Mouse (Mus musculus): Measurements from ENCODE around the gene Ncoa1. TPM values are rescaled to one million over a fixed set of nuclear protein-coding genes. Genes with fewer than 3 reads are reported as not detected.
"Not testable (repeated sequence)": the region's sequence is repeated elsewhere in the genome, so short reads cannot be mapped to it uniquely, and the experiment has no call there.

Gene Ncoa1
- polyA plus RNA-seq, 1 experiment: 14.3 TPM

DNA sequence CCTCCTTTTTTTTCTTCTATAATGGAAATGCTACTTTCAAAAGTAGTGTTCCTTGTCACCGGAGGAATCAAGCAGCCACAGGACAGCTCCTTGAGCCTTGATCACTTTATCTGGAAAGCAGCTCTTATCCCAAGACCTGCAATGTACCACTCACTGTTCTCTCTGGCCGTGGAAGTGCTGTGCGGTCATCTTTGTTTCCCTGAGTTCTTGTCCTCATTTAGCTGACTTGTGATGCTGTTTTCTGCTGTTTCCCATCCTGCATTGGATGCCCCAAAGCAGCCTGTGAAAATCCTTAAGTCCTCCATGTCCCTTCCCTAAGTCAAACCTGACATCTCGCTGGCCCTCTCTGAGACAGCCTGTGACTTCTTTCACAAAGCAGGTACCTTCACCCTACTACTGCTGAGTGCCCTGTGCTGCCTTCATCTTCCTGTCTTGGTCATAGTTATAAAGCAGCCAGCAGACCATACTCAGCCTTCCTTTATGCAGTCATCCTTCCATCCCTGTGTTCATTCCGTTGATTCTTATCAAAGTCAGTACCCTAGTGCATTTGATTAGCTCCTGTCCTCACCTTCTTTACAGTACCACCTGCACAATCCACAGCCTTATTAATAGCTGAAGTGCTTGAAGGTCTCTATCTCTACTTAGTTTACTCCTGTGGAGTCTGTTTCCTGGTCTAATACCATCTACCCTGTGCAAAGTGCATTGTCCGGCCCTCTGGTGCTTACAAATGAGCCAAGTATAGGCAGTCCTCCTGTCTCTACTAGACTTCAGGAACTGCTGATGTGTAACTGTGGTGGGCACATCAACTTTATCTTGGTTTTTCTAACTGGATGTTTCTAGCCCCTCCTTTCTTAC lies 1.2 kb upstream of the Ncoa1 start:
- 90% methylated on average over 6 of the region's 6 CpGs for WGBS

DNA sequence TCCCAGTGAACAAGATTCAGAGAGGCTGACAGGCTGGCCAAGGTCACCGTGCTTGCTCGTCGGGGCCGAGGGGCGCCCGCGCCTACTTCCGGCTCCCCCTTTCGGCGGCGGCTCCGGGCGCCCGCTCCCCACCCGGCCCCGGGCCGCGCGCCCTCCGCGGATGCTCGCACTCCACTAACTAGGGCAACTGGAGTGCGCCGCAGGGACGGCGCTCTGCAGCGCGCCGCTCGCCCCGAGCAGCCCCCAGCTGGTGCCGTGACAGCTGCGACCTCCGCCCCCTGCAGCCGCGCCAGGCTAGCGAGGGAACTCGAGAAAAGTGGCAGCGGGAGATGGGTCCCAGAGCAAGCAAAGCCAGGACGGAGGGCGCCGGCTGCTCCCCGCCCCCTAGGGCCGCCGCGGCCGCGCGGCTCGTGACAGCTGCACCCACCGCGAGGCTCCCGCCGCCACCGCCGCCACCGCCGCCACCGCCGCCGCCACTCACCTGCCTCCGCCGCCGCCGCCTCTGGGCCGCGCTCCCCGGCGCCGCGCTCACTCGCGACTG lies 621 bp downstream of the Ncoa1 start:
- WGBS: under 1% methylated on average over 41 of the region's 73 CpGs
- DNase-seq (ENCODE audit: low read depth, low spot score): no peak

More for the DNA sequence above, 1.2 kb upstream of the Ncoa1 start:
- no peak for DNase-seq (ENCODE audit: low read depth, low spot score)

DNA sequence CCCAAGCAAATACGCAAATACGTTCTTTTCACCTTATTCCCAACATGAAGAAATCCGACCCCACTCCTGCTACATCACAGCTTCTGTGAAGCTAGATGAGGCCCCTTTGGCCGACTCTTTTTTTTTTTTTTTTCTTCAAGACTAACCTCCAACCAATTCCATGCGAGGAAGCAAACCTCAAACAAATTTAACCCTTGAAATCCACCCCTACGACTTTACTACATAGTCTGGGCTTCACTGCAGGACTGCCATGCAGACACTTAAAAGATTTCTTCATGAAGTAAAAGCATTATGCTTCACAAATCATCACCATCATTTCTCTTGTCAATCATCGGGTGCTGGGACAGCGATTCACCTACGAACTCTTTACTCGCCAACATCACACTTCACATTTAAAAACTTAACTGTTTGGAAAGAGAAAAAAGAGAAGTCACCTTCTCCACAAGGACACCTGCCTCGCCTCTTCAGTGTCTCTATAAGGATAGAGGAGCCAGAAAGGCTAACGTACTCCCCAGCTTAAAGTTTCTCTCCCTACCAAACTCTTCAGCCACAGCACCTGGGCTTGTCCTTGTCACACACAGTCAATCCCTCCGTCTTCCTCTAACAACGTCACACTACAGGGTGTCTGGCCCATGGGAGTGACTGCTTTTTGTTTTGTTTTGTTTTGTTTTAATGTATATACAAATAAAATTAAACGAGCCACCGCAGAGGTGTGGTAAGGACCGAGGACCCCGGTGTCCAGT lies 1.6 kb downstream of the Ncoa1 start:
- DNase-seq (ENCODE audit: low read depth, low spot score): no peak
- 16% methylated on average over 18 of the region's 18 CpGs for WGBS

DNA sequence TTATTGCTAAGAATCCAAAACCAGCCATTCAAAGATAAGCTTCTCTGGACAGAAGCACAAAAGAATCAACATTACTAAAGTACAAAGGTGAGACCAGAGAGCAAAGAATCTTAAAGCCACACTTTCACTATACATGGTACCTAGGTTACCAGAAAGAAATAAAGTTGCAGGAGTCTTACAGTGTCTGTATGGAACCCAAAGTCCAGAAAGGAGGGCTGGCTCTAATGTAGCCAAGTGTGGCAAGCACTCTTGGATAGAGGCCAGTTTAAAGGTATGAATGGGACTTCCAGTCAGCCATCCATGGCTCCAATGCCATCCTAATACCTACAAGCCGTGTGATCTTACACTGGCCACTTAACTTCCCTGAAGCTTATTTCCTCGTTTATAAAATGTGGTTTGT lies 7.9 kb downstream of the Ncoa1 start:
- WGBS: 14% methylated on average over 2 of the region's 2 CpGs
- DNase-seq (ENCODE audit: low read depth, low spot score): no peak

DNA sequence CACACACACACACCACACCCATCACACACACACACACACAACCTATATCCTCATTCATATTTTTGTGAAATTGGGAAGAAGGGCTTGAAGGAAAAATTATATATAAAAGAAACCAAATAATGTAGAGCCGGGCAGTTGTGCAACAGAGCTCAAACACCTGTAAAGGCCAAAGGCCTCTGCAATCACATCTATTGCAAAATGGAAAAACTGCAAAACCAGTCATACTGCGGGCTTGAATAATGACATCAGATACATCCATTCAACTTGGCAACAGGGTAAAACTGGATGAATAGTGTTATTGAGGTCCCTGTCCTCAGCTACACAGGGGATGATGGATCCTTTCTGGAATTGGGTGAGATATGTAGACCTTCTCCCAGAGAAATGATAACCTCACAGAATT lies 13.3 kb downstream of the Ncoa1 start:
- 49% methylated on average over 2 of the region's 2 CpGs for WGBS
- no peak for DNase-seq (ENCODE audit: low read depth, low spot score)

DNA sequence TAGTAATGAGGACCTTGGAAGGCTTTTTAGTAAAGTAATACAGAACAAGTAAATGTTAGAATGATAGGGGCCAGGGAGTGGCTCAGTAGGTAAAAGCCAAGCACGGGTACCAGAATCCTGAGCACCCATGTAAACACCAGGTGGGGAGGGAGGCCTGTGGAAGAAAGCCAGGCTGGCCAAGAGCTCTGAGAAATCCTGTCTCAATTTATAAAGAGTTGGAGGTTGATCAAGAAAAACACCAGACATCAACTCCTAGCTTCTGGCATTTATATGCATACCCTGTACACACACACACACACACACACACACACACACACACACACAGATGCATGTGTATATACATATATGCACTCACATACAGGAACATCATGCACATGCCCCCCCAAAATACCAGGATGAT lies 14.6 kb downstream of the Ncoa1 start:
- WGBS: 16% methylated on average over 1 of the region's 1 CpGs
- DNase-seq (ENCODE audit: low read depth, low spot score): no peak

DNA sequence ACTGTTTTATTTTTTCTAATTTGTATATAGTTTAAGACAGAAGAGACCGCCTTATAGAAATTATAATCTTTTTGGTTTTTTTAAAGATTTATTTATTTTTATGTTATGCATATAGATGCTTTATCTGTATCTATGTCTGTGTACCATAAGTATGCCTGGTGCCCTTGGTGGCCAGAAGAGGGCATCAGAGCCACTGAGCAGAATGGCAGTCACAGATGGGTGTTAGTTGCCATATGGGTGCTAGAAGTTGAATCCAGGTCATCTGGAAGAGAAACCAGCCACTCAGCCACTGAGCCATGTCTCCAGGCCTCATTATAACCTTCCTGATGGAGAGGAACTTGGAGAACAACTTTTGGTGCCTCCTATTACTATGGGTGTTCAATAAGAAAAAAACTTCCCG lies 16.0 kb downstream of the Ncoa1 start:
- no peak for DNase-seq (ENCODE audit: low read depth, low spot score)
- 98% methylated on average over 2 of the region's 2 CpGs for WGBS

DNA sequence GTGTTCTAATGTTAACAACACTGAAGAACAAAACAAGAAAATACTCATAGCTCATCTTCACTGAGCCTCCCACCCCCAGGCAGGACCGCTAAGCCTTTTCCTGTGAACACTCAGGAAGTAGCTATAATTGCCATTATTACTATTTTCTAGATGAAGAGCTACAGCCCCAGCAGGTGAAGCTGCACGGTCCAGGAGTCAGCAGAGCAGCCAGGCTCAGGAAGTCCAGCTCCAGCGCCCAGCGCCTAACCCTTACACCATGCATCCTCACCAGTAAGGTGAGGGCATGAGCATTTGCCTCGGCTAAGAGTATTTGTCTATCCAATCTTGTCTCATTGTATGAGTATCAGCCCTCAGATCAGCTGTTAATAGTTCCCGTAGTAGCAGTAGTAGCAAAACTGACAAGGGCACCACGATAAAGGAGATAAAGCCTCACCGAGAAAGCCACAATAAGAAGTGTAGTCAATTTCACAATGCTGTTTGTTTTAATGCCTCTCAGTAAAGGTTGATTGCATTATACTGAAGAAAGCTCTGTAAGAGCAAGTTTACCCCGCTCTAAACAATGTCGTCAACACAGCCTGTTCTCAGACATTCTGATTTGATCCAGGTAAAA lies 21.9 kb downstream of the Ncoa1 start:
- WGBS: 51% methylated on average over 10 of the region's 10 CpGs

DNA sequence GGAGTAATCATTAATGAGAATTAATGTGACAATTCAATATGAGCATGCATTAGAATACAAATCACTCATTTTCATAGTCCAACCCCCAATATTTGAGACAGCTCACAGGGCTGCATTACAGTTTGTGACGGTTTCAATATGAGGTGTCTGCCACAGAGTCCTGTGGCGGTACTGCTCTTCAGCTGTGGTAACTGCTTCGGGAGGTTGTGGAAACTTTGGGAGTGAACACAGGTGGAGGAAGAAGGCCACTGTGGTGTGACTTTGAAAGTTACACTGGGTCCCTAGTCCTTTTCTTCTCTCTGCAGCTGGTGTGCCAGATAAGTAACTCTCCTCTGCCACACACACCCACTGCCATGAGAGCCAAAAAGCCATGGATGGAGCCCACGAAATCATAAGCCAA lies 22.7 kb downstream of the Ncoa1 start:
- WGBS: 78% methylated on average over 4 of the region's 4 CpGs

More for the DNA sequence above, 21.9 kb downstream of the Ncoa1 start:
- no peak for DNase-seq (ENCODE audit: low read depth, low spot score)

DNA sequence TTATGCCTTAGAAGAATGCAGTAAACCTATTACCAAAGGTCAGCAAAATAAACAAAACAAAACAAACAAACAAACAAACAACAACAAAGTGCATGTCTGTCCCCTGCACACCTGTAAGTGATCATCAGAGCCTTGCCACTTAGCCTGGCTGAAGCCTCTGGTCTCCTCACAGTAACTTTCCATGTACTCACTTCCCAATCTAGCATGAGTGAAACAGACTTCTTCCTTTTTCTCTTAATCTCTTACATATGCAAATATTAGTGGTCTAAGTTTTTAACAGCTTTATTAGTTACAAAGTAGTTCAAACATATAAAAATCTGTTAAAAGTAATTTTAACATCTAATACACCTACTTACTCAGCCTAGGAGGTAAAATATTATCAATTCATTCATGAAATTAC lies 24.7 kb downstream of the Ncoa1 start:
- no peak for DNase-seq (ENCODE audit: low read depth, low spot score)

More for the DNA sequence above, 22.7 kb downstream of the Ncoa1 start:
- no peak for DNase-seq (ENCODE audit: low read depth, low spot score)

DNA sequence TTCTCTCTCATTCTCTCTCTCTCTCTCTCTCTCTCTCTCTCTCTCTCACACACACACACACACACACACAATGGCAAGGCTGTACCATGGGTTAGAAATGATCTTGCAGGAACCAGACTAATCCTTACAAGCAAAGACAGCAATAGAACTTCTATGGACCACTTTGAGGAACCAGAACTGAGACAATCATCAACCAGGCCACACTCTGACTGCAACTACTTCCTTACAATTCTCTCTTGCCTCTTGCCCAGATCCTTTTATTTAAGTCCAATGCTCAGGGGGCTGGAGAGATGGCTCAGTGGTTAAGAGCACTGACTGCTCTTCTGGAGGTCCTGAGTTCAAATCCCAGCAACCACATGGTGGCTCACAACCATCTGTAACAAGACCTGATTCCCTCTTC lies 26.5 kb downstream of the Ncoa1 start:
- DNase-seq (ENCODE audit: low read depth, low spot score): not testable (repeated sequence)

DNA sequence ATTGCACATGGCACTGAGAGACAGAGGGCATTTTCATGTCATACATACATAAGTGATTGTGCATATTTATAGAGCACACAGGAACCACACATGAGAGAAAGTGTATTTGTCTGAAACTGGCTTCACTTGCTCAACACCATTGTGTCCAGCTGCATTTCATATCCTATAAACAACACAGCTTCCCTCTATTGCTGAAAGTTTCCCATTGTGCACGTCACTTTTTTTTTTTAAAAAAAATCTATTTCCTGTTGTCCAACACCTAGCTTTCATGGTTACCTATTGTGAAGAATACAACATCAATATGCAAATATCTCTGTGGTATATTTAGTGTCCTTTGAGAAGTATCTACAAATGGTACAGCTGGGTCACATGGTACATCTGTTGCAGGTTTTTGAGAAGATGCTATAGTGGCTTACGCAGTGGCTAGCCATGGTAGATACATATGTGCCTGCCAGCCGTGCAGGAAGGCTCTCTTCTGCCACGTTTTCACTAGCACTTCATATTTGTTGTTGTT lies 28.8 kb downstream of the Ncoa1 start:
- 80% methylated on average over 4 of the region's 4 CpGs for whole genome bisulfite sequencing
- DNase-seq (ENCODE audit: low read depth, low spot score): no peak

DNA sequence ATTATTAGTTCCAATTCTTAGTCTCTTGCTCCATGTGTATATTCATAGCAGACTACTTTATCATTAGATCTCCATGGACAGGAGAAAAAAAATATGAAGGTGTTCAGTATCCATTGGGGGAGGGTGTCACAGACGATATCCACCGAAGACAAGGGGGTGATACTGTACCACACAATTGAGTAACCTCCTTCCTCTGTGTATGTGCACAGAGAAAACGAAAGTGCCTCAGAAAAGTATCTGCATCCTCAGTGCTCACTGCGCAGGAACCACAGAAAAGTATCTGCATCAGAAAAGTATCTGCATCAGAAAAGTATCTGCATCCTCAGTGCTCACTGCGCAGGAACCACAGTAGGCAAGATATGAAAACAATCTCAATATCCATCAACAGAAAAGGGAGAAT lies 32.0 kb downstream of the Ncoa1 start:
- WGBS: 86% methylated on average over 5 of the region's 5 CpGs
- no peak for DNase-seq (ENCODE audit: low read depth, low spot score)

DNA sequence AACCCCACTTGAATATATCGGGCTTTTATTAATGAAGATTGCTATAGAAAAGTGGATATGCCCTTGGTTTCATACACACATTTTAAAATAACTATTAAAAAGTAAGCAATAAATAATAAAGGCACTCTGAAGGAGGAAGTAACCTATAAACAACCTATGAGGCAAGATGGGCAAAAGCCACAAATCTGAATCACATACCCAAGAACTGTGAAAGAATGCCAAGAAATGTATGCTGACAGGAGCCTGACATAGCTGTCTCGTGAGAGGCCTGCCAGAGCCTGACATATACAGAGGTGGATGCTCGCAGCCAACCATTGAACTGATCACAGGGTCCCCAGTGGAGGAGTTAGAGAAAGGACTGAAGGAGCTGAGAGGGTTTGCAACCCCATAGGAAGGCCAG lies 35.5 kb downstream of the Ncoa1 start:
- WGBS: 79% methylated on average over 3 of the region's 3 CpGs
- no peak for DNase-seq (ENCODE audit: low read depth, low spot score)

DNA sequence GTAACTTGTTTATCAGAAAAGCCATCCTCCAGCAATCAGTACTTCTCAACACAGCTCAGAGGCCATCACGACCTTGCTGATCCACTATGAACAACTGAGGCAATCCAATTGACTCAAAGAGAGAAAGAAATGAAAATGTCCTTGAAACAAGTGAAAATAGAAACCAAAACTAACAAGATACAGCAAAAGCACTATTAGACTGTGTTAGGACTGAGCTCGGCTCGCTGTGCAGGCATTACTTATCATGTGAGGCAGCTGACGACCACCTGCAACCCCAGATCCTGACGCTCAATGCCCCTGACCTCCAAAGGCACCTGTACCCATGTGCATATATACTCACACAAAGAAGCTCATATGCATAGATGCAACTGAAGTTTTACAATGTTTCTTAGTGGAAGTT lies 40.8 kb downstream of the Ncoa1 start:
- no peak for DNase-seq (ENCODE audit: low read depth, low spot score)
- WGBS: 53% methylated on average over 5 of the region's 5 CpGs

DNA sequence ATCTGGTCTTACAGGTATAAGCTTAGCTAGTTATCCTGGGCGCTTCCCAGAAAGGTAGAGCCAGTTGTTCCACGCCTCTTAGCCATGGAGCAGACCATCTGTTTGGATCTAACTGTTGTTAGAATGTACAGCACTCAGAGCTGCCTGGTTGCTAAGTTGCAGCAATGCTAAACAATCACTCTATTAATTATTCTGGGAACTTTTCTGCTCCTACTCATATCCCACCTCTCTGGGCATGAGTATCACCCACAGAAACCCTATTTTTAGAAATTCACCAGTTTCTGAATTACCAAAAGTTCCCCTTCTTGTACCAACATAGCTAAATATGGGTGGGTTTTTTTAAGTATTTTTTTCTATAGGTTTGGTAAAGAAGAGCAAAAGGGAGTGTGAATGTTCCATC lies 43.4 kb downstream of the Ncoa1 start:
- 60% methylated on average over 2 of the region's 2 CpGs for WGBS

DNA sequence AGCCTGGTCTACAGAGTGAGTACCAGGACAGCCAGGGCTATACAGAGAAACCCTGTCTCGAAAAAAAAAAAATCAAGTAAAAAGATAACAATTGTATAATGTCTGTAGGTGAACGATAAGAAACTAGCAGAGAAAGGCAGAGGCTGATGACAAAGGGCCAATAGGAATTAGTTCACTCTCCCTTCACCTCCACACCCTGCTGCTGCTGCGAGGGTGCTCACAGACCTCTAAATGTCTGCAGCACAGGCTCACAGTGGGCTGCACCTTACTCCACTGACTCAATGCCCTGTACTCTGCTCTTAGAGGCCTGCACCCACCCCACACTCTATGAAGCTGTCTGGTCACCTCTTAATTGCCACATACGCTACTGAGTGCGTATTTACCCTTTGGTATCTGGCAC lies 45.0 kb downstream of the Ncoa1 start:
- no peak for DNase-seq (ENCODE audit: low read depth, low spot score)
- 86% methylated on average over 5 of the region's 5 CpGs for WGBS

More for the DNA sequence above, 43.4 kb downstream of the Ncoa1 start:
- DNase-seq (ENCODE audit: low read depth, low spot score): no peak

DNA sequence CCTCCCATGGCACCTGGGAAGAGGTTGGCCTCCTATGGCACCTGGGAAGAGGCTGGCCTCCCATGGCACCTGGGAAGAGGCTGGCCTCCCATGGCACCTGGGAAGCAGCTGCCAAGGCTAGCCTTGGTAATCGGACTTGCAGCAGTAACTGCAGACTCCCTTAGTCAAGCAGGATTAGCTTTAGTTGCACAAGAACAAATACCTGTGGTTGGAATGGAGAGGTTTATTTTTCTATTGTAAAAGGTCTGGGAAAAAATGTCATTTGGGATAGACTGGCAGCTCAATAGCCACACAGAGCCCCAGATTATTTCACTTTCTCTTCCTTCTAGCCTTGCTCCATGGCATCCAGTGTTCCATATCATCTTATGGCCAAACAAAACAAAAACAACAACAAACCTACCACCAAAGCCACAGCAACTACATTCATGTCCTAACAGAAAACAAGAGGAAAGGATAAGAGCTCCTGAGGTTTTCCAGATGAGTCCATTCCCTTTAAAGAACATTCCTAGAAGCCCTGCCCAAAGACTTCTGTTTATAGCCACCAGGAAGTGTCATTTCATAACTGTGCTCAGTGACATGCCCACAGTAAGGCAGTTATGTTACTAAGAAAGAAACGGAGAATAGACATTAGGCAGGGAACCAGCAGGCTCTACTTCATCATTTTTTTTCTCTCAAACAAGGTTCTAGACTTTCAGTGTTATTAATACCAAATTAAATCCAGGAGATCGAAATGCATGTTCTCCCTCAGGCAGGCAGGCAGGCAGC lies 46.7 kb downstream of the Ncoa1 start:
- 24% methylated on average over 3 of the region's 3 CpGs for WGBS
- peak; percentile 28 for DNase-seq (ENCODE audit: low read depth, low spot score)

DNA sequence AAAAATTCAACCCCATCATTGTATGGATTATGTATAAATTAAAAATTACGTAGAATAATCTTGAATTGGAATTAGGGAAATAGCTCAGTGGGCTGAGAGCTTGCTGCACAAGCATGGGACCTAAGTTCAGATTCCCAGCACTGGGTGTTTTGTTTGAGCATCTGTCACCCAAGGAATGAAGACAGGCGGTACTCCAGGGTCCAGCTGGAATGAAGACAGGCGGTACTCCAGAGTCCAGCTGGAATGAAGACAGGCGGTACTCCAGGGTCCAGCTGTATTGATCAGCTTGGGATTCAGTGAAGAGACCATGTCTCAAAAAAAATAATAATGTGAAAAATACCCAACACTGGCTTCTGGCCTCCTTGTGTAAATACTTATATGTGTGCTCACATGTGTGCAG lies 58.2 kb downstream of the Ncoa1 start:
- no peak for DNase-seq (ENCODE audit: low read depth, low spot score)
- 83% methylated on average over 4 of the region's 4 CpGs for WGBS
